Mouse (Mus musculus) kidney, postnatal 25 days (tissue): ENCODE results near the gene Sart3.

Experiments
- DNase-seq, 2 experiments: peaks; one replicate each; pipeline ENCODE4 v3.0.0; 2021; ENCODE audit warnings: mixed read lengths in 2 of 2

Gene Sart3

DNA sequence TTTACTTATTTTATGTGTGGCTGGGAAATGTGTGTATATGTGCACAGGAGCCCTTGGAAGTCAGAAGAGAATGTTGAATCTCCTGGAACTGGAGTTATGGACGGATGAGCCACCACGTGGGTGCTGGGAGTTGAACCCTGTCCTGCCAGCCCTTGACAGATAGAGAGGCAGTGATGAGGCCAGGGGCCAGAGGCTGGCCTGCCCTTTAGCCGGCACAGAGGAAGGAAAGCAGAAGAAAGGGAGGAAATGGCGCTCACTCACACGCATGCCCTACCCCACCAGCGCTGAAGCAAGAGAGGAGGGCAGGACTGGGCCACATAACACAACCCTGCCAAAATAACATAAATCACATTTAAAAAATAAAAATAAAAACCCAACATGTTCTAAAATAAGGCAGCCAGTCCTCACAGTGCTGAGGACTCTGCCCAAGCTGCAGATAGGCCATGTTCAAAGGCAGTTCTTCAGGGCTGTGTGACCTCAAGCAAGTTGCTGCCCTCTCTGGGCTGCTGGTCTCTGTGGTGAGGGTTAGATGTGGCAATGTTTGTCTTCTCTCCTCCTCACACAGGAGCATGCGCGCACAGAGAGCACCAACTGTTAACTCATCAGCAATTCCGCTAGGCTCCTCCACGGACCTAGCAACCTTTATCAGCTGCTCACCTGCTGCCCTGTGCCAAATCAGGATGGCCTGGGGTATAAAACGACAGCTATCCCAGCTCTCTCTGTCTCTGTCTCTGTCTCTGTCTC is 18.3 kb upstream of the Sart3 start:
- peak; percentile 59 to 84 for DNase-seq

DNA sequence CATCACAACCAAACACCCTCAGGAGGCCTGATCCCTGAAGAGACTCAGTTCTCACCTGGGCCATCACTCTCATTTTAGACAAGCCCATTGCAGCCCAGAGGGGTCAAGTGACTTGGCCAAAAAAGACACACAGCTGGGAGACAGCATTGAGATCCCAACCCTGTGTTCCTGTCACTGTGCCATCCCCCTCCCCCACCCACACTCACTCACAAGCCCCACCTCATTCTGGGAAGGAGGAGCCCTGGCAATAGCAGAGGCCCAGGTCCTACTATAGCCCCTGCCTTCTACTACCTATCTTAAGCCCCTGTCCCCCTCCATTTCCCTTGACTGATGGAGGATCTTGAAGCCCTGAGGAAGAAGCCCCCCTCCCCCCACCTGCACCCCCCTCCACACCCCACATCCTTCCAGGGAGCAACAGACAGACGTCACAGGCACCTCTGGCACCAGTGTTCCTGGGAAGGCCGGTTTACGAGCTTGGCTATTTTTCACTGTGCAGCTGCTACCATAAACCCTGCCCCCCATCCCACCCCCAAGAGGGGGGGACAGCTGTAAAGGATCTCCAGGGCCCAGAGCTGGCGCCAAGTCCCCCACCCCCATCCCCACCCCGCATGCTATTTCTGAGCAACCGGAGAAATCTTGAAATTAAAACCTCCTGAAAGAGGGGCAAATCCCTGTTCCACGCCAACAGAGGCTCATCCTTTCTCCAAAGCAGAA is 16.9 kb upstream of the Sart3 start:
- peak; percentile 61 to 85 for DNase-seq

DNA sequence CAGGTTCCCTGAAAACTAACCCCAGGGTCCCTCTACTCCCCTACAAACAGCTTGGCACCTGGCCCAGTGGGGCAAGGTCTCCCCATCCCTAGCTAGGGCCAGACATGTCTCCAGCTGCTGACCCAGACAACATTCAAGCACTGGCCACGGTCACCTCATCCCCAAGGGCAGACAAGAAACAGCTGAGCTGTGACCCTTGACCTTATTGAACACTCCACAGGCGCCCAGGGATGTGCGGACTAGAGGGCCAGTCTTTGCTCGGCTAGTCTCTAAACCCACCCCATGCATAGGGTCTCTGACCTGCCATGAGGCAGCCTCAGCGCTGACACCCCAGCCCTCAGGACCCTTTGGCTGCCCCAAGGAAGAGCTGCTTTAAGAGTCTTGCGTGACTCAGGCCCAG is 16.3 kb upstream of the Sart3 start:
- DNase-seq = no peak

DNA sequence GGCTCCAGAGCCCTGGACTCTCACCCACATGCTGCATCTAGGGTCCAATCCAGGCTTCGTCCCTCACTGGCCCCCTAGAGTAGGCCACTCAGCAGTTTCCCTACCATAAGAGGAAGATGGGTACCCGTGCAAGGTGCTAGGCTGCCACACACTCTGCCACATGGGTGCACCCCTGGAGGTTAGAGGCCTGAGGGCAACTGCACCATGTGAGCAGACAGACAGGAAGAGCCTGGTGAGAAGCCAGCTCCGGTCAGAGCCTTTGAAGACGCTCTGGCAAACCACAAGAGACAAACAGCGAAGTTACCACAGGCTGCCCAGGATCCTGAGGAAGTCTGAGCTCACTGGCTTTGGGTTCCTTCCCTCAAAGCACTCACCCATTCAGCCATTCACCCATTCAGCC is 14.7 kb upstream of the Sart3 start:
- DNase-seq = no peak

DNA sequence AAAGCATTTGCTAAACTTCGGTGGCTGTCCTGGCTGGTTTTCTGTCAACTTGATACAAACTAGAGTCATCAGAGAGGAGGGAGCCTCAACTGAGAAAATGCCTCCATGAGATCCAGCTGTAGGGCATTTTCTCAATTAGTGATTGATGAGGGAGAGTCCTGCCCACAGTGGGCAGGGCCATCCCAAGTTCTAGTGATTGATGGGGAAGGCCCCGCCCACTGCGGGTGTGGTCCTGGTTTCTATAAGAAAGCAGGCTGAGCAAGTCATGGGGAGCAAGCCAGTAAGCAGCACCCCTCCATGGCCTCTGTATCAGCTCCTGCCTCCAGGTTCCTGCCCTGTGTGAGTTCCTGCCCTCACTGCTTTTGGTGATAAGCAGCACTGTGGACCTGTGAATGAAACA is 11.8 kb upstream of the Sart3 start:
- DNase-seq = peak in 1 of 2 experiments; percentile 39

DNA sequence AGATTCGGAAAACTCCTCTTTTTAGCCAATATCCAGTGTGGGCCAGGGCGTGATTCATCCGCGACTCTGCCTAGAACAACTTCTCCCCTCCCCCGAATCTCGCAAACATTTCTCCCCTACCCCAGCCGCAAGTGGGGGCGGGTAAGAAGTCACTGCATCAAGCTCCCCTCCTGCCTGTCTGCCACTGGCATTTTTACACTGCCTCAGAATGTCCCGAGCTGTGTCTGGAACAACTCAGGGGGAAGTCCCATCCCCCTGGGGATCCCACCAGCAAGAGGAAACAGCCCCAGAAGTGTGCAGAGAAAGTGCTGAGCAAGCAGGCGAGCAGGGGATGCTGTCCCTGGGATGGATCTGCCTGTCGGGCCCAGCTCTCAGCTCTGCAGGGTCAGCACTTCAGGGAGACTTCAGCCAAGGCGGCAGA is 11.3 kb upstream of the Sart3 start:
- peak; percentile 64 to 86 for DNase-seq

DNA sequence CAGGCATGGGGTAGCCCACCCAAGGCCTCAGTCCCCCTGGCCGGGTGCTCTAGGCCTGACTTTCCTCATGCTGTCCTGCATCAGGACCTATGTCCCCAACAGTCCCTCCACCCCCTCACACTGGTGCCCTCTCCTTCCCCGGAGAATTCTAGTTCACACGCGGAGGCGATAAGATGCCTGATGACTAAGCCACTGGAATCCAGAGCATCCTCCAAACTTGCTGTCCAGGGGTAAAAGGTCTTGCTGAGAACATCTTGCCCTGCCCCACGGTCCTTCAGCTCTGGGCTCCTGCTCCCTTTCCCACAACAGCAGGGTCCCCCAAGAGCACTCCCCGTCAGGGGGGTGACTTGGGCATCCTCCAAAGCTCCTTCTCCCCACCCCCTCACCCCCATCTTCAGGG is 10.3 kb upstream of the Sart3 start:
- peak; percentile 39 to 63 for DNase-seq

DNA sequence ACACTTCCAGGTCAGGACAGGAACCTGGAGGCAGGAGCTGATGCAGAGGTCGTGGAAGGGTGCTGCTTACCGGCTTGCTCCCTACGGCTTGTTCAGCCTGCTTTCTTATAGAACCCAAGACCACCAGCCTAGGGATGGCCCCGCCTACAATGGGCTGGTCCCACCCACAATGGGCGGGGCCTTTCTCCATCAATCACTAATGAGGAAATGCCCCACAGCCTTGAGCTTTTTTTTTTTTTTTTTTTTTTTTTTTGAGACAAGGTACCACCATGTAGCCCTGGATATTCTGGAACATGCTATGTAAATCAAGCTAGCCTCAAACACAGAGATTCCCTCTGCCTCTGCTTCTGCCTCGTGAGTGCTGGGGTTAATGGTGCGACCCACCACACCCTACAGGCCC is 9.6 kb upstream of the Sart3 start:
- DNase-seq = no peak

DNA sequence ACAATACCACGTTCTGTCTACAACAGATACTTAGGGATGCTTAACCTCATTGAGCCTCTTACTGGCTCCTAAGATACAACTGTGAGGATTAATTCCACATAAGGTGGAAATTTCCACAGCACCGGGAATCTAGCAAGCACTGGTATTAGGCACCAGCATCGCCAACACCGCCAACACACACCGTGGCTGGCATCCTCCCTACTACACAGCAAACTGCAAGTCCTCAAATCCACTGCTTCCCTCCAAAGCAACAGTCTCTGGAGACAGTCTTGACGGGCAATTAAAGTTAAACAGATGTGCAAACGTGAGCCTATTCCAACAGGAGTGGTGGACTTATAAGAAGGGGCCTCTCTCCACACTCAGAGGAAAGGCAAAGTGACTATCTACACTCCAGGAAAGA is 8.9 kb upstream of the Sart3 start:
- DNase-seq = no peak

DNA sequence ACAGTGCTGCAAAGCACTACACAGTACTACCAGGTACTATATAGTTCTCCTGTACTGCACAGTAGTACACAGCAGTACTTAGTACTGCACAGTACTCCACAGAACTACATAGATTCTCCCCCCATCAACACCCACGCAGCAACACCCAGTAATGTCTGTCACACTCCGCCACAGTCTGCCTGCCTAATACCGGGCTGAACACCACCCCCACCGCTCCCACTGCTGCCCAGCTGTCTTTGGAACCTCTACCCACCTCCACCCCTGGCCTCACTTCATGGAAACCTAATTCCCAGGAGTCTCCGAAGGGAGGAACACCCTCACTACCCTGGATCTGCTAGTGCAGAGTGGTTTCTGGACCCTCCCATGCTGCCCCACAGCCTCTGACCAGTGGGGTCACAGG is 8.5 kb upstream of the Sart3 start:
- DNase-seq = no peak

DNA sequence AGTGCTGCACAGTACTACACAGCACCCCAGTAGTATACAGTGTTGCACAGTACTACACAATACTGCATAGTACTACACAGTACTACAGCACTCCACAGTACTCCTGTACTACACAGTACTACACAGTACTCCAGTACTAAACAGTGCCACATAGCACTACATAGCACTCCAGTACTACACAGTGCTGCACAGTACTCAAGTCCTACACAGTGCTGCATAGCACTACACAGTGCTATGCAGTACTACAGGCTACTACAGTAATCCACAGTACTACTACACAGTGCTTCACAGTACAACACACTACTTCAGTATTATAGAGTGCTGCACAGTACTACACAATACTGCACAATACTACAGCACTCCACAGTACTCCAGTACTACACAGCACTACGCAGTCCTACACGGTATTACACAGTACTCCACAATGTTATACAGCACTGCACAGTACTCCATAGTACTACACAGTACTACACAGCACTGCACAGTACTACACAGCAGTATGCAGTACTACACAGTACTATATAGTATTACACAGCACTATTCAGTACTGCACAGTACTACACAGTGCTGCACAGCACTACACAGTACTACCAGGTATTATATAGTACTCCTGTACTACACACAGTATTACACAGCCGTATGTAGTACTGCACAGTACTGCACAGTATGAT is 7.9 kb upstream of the Sart3 start:
- no peak for DNase-seq

DNA sequence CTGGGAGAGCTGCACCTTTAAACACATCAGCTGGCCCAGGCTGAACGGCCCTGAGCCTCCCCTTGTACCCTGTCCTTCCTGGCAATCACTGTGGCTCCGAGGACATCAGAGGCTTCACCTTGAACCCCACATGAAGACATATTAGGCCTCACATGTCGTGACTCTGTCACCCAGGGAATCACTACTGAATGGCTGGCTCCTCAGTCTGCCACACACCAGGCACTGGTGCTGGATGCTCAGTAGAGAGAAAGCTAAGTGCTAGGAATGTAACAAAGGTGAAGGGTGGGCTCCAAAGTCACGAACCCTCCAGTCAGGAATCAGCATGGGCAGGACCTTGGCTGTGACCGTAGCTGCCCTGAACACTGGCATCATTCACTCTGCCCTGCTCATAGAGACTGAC is 7.3 kb upstream of the Sart3 start:
- DNase-seq = no peak

DNA sequence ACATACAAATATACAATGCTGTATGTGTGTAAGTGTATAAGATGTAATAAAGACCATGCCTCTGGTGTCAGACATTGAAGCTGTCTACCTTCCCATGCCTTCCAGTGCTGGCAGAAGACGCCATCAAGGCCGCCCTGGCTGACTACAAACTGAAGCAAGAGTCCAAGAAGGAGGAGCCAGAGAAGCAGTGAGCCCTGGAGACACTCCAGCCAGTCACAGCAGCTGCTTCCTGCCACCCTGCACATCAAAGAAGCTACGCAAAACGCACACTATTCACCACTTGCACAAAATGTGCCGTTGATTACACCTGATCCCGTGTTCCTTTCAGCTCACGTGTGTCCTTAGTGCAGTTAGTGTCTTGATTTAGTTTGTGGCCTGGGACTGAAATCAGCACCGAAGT is 5.4 kb upstream of the Sart3 start:
- peak in 1 of 2 experiments; percentile 57 for DNase-seq

DNA sequence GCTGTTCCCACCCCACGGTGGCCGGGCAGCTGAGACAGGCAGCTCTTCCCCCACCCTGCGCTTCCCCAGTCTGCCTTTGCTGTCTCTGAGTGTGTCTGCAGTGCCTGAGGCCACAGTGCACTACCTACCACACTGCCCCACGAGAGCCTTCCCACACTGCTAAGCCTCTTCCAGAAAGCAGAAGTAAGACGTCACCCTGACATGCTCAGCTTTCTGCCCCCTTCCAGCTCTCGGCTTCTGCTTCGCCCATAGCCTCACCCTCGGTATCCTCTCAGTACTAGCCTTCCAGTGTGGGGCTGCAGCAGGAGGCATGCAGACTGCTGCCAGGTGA is 4.6 kb upstream of the Sart3 start:
- no peak for DNase-seq

DNA sequence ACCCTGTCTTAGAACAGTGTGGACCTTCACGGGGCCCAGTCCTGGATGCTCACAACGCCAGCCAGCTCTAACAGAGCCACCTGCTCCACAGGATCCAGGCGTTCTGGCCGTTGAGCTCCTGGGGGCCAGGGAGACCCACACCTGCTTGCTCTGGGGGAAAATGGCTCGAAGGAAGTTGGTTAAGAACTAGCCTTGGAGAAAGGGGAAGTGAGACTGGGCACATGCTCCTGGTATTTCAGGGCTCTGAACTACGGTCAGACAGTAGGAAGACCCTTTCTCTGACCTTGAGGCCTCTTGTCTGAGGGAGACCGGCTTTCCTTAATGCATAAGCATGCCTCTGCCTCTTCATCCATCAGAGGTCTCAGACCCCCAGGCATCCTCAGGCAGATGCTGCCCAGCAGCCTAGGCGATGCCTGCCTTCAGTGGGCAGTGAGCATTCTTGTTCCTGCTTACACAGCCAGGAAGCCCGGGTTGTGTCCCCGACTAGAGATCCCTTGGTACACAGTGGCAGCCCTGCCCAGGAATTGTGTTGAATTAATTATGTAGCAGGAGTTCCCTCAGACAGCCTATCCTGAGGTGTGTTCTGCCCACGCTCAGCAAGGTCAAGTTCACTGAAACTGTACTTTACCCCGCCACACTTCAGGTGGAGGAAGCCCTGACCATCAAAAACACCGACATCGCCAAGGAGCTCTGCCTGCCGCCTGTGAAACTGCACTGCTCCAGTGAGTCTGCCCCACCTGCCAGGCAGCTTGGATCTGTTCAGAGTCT is 4.0 kb upstream of the Sart3 start:
- peak; percentile 36 to 79 for DNase-seq

DNA sequence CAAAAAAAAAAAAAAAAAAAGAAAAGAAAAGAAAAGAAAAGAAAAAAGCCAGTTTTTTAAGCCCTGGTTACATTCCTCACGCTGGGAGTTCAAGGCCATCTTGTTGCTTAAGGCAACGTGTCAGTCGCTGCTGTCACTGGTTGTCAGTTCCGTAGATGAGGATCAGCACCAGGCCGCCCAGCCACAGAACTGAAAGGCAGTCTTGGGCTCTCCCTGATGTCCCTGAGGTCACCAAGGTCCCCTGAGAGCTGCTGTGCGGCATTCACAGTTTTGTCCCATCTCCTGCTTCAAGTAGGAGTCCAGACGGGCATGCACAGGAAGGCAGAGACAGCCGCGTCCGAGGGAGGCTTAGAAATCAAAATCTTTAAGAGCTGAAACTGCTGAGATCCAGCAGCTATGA is 3.3 kb upstream of the Sart3 start:
- DNase-seq = no peak

DNA sequence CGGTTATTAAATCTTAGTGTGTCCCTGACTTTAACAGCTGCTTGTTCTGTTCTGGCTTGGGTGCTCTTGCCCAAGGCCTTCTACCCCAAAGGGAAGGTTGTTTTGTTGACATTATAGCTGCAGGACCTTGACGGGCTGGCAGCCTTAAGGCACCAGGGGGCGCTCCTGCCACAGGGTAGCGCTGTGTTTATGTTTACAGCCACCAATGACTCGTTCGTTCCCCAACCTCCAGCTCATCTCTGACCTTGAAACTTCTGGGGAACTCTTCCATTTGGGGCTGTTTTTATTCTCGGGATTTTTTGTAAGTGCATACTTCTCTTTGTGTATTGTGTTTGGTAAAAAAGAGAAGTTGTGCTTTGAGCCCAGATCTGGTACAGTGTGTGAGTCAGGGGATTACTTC is 1.4 kb upstream of the Sart3 start:
- peak; percentile 89 to 94 for DNase-seq

DNA sequence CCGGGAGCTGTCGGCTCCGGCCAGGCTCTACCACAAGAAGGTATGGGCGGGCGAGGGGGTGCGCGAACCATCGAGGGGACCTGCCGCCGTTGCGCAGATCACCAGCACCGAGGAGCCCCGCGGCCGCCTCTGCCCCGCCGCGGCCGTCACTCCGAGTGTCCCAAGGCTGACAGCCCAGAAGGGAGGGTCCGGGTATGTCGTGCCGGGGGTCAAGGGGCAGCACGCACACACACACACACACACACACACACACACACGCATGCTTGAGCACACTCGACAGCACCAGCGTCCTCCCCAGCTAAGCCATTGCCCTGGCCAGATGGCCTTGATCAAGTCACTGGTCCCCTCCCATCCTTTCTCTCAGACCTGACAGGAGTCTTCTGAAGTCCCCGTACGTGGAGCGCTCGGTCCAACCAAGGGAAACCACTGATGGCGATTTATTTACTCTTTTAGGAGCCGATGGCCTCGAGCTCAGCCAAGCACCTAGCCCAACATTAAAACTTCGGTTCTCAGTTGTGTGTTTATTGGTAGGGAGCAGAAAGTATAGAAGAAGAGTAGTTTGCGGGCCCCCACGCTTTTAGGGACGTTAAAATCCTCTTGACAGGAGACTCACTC is 702 bp upstream of the Sart3 start:
- DNase-seq = no peak

DNA sequence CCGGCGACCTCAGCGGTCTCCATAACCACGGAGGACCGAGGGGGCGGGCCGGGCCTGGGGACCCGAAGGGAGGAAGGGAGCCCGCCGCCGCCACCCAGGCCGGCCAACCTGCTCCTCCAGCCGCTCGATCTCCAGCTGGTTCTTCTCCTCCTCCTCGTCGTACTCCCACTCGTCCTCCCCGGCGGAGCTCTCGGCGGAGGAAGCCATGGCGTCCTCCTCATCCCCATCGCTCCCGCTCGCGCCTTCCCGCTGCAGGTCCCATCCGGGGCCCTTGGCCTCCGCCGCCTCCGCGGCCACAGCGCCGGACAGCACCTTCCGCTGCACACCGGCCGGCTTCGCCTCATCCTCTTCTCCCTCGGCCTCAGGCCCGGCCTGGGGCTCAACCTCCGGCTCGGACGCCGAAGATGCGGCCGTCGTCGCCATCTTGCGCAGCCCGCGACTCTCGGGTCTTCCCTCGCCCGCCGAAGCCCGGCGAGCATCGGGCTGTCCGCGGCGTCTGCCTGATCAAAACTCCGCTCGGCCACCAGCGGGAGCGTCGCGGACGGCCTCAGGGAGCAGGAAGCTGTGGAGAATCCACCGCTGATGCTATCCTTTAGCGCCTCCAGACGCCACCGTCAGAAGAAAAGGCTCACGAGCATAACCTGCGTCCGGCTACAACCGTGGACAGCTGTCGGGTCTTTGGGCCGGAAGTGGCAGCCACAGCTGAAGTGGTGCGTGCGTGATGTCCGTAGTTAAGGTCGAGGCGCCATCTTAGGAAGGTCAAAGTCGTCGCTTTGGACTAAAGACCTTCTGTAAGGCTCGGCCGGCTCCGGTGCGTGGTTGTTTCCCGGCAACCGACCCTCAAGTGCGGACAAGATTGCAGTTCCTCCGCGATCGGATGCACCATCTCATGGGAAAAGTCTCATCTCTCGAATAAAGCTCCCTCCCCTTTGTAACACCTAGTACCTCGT is 822 bp downstream of the Sart3 start:
- DNase-seq = peak; percentile 89 to 94

DNA sequence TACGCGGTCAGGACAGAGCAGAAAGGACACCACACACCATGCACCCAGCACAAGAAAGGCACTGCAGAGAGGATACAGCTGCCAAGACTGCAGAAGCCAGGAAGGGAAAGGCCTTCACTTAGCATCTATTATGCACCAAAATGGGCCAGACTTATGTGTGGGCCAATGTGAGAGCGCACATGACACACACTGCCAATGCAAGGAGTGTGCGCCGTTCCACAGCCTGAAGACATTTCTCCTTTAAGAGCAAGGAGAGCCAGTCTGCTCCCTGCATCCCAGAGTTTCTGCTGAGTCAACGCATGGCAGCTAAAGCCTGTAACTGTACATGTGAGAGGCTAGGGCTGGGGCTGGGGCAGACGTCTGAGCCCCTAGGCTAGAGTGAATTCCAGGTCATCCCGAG is 3.5 kb downstream of the Sart3 start:
- DNase-seq = no peak

DNA sequence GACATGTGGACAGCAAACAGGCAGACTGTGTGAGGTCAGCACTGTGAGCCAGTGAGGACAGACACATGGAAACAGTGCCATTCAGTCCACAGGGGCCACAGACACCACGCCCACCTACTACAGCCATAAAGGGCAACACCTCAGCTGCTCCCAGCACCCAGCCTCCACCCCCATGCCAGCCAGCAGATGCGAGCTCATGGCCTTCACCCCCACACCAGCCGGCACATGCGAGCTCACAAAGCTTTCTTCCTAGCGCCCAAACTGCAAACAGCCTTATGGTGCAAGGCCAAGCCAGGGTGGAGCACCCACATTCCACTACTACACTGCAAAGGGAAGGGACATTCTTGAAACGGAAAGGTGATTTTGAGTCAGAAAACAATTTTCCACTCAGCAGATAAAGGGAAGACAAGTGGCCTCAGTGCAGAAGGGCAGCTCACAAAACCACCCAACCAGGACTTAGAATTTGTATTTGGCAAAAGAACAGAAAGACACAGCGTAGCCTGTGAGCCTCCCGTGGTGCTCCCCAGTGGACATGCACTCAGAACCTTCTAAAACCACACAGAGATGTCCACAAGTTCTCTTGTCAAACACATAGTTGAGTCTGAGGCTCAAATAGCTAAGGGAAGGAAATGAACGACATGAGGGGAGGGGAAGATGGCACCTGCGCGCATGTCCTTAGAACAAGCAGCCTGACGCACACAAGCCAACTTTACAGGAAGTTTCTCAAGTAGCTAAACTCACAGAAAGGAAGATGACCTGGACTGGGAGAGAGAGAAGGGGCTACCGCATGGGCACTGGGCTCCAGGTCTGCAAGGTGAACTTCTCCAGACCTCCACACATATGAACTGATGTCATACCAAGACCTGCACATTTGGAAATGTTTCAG is 6.4 kb downstream of the Sart3 start:
- no peak for DNase-seq
